ENCODE assay signal across 9 mouse cellular contexts in the genomic region with DNA sequence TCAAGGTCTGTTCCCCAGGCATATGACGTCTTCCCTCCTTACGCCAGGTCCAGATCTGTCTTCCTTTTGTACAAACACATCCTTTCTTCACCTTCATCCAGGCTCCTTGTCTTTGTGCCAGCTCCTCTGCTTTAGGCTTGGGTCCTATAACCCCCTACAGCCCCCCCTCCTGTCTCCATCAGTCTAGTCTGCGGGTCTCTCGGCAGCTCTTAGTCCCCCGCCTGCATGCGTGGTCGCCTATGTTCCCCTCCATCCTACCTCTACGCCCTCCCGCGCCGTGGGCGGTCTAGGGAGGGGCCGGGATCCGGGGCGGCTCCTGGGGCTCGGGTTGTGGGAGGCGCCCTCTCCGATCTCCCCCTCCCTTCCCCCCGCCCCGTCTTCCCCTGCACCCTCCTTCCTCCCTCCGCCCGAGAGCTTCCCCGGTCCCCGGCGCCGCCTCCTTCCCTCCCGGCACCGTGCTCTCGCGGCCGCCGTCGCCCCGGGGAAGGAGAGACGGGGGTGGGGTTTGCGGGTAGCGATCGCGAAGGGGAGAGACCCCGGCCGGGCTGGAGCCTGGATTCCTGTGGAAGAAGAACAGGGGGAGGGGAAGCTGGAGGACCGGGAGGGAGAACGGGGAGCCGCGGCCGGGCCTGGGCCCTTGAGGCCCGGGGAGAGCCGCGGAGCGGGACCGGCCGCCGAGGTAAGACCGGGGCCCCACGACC. TPM values are rescaled to one million over a fixed set of nuclear protein-coding genes. Genes with fewer than 3 reads are reported as not detected.
DNase-seq lines count a peak whose midpoint lies in the region; ATAC-seq and TF ChIP-seq lines count a peak whose summit lies in the region.
"Had no signal": no experiment of that assay in that cellular context is flagged by ENCODE, and none has a peak within 500 bp of the region (broad histone marks: within the 10 kb centered on the region; RNA-seq: fewer than 3 reads in every experiment).

A gene (plus strand): TSS at position 356 of the 701 bp plus-strand sequence.

- no peaks in the 10 kb centered on the region for H3K9me3 ChIP-seq in ES-Bruce4 (replicated peaks; ENCODE audit: control insufficient read depth, insufficient read depth, low read length, poor library complexity, severe bottlenecking)
- no peaks in the 10 kb centered on the region for H3K9me3 ChIP-seq in forebrain, embryonic 16.5 days (ENCODE audit: control insufficient read depth, low read length)

- TF ChIP-seq EP300 in ES-Bruce4 (IDR thresholded peaks at IDR 0.05; ENCODE audit: insufficient read depth, low read depth, low read length), result no peak

- WGBS in forebrain, embryonic 16.5 days, result under 1% methylated on average over 44 of the region's 55 CpGs
- 1% methylated on average over 44 of the region's 55 CpGs for WGBS in lung, adult 2 months

- peak within 1 kb of the TSS; percentile 99 for H3K4me3 ChIP-seq in ES-Bruce4 (ENCODE audit: low read depth, low read length)
- H3K4me3 ChIP-seq in forebrain, embryonic 16.5 days (replicated peaks; ENCODE audit: low read length), result peak within 1 kb of the TSS; percentile 89
- H3K4me3 ChIP-seq in lung, adult 2 months (replicated peaks; ENCODE audit: extremely low read depth, low read depth, low read length), result peak within 1 kb of the TSS; percentile 82

- peak within 1 kb of the TSS; percentile 97 for H3K9ac ChIP-seq in ES-Bruce4 (ENCODE audit: low read depth, poor library complexity, severe bottlenecking)
- peak within 1 kb of the TSS; percentile 98 for H3K9ac ChIP-seq in forebrain, embryonic 16.5 days (replicated peaks; ENCODE audit: low read depth, low read length)

- no peak for TF ChIP-seq CTCF in ES-Bruce4 (IDR thresholded peaks at IDR 0.05; ENCODE audit: low read depth, low read length)
- TF ChIP-seq CTCF in lung, adult 2 months (IDR thresholded peaks at IDR 0.05; ENCODE audit: insufficient read depth, low read length), result no peak

- TF ChIP-seq POLR2A in ES-Bruce4 (IDR thresholded peaks at IDR 0.05; ENCODE audit: insufficient read depth, low read length), result no peak
- TF ChIP-seq POLR2A in lung, adult 2 months (IDR thresholded peaks at IDR 0.05; ENCODE audit: borderline replicate concordance, extremely low read depth, low read depth, low read length), result 0 out of 2 replicates have a peak, but pooled peaks have one; percentile 43

- intact Hi-C loops in heart, postnatal 14 days (cut with DNase I), result loop anchor here (2.0 to 5.0 kb wide), 4 partner anchors 15 to 223 kb away; a partner anchor contains a TSS

- H3K4me1 ChIP-seq in ES-Bruce4 (ENCODE audit: control insufficient read depth, insufficient read depth, low read length), result no peaks in the 10 kb centered on the region
- H3K4me1 ChIP-seq in forebrain, embryonic 16.5 days (replicated peaks; ENCODE audit: control insufficient read depth, insufficient read depth, low read length), result peaks cover 33% of the 10 kb centered on the region
- H3K4me1 ChIP-seq in lung, adult 2 months (ENCODE audit: control insufficient read depth, insufficient read depth, low read length), result peaks cover 8% of the 10 kb centered on the region; the same call in 1 of the 2 replicates

- H3K27me3 ChIP-seq in ES-Bruce4 (ENCODE audit: control insufficient read depth, insufficient read depth, low read length, poor library complexity, severe bottlenecking), result no peaks in the 10 kb centered on the region
- no peaks in the 10 kb centered on the region for H3K27me3 ChIP-seq in forebrain, embryonic 16.5 days (replicated peaks; ENCODE audit: control insufficient read depth, insufficient read depth, low read length)

- peak within 1 kb of the TSS; percentile 81 for H3K4me2 ChIP-seq in forebrain, embryonic 16.5 days (ENCODE audit: low read length)

- H3K27ac ChIP-seq in ES-Bruce4 (ENCODE audit: insufficient read depth, low read length), result peak within 1 kb of the TSS; percentile 94
- H3K27ac ChIP-seq in forebrain, embryonic 16.5 days (ENCODE audit: low read length), result peak within 1 kb of the TSS; percentile 94
- H3K27ac ChIP-seq: macrophage had no signal

- peak; percentile 79 to 84 for DNase-seq in heart, postnatal 14 days
- peak; percentile 81 to 83 for DNase-seq in layer of hippocampus, adult 18-20 months (ENCODE audit: low spot score in 2 of 2)
- DNase-seq in lung, adult 2 months, result peak; percentile 77
- peak; percentile 63 for DNase-seq in testis, postnatal 14 days (ENCODE audit: low spot score)

- peak; percentile 45 for ATAC-seq in cerebellum, adult (ENCODE audit: insufficient number of reproducible peaks, low FRiP score, low TSS enrichment)
- peak; percentile 79 for ATAC-seq in forebrain, embryonic 16.5 days
- ATAC-seq in neutrophil, adult 5-6 weeks (ENCODE audit: extremely low read depth, insufficient number of reproducible peaks, low FRiP score, poor library complexity, severe bottlenecking), result peak; percentile 63

- peaks cover 9% of the 10 kb centered on the region for H3K36me3 ChIP-seq in ES-Bruce4 (ENCODE audit: control insufficient read depth, insufficient read depth, low read length, poor library complexity, severe bottlenecking)
- H3K36me3 ChIP-seq in forebrain, embryonic 16.5 days (ENCODE audit: control insufficient read depth, insufficient read depth), result no peaks in the 10 kb centered on the region

RNA-seq across cellular contexts. Expression of the gene that starts here (rescaled TPM):
- polyA plus RNA-seq in ES-Bruce4 (2011; ENCODE audit: insufficient read depth, insufficient read length, low read depth, missing spikeins), result 163 and 180 TPM in 2 replicates
- polyA plus RNA-seq in forebrain, embryonic 16.5 days (2015; fragmentation: Nextera tagmentation; extraction: Ambion mirVana), result 46.0 and 58.6 TPM in 2 replicates
- total RNA-seq in heart, postnatal 14 days (2021), result 10 to 100 TPM; 16.9 TPM
- 100 to 1,000 TPM; 683 to 686 TPM for total RNA-seq in layer of hippocampus, adult 18-20 months (2021)
- 38.0 and 46.1 TPM in 2 replicates for polyA plus RNA-seq in lung, adult 2 months (2012; rRNA removed)
- total RNA-seq in neutrophil, adult 5-6 weeks (2017), result 34.7 and 38.2 TPM in 2 replicates

Comparison
In these comparisons a context has a peak if more than half of its experiments do, and no peak if none do; other contexts are left out.
1. Peak in every context shown above with its lines: DNase-seq, ATAC-seq, H3K4me3 ChIP-seq and H3K27ac ChIP-seq.
2. RNA of the gene that starts here (total RNA-seq): 683 to 686 TPM in layer of hippocampus, adult 18-20 months; 34.7 to 38.2 TPM in neutrophil, adult 5-6 weeks and 16.9 TPM in heart, postnatal 14 days; every median in the first group is over 10 times any median in the second.